Mouse (Mus musculus): ENCODE measurements at regions not wholly inside any gene's neighbourhood (a gene's known extent, or its start where the extent isn't known, plus 50 kb on each side); places are given as distances from the start of the nearest gene placed in this dataset.

DNA sequence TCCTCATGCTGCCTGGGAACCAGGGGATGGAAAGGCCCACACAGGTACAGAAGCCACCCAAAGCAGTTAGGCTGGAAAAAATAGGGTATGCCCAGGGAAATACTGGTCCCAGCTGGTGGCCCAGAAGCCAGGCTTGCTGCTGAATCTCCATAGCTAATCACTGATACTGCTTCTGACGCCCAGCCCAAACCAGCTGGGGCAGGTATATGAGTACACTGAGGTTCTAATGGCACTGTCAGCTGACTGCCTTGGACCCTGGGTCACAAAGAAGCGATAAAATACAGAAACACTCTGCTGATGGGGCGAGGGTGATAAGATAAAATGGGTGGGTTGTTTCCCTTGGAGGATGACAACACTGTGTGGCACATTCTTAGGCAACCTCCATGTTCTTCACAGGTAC, 133.4 kb downstream of the Psmg1 start:
- TF ChIP-seq CTCF (IDR thresholded peaks at IDR 0.05; ENCODE audit: extremely low read depth, insufficient read depth, low read length) (no peak), POLR2A (IDR thresholded peaks at IDR 0.05; ENCODE audit: extremely low read depth, insufficient read depth, low read length) (no peak)
